Mouse (Mus musculus): ENCODE data around the gene Spcs3.

Gene Spcs3

DNA sequence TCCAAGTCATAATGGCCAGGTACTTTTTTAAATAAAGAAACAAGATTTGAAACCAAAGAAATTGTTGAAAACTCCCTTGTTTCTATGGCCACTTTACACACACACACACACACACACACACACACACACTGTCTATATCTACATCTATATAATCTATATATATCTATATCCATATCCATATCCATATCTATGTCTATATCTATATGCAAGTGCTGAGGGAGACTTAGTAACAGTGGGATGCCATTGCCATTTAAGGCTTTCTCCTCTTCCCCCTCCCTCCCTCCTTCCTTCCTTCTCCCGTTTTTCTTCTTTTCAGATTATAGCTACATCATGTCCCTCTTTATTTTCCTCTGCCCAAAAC lies 21.7 kb downstream of the Spcs3 start:
- DNase-seq (ENCODE audit: low spot score), result no peak

DNA sequence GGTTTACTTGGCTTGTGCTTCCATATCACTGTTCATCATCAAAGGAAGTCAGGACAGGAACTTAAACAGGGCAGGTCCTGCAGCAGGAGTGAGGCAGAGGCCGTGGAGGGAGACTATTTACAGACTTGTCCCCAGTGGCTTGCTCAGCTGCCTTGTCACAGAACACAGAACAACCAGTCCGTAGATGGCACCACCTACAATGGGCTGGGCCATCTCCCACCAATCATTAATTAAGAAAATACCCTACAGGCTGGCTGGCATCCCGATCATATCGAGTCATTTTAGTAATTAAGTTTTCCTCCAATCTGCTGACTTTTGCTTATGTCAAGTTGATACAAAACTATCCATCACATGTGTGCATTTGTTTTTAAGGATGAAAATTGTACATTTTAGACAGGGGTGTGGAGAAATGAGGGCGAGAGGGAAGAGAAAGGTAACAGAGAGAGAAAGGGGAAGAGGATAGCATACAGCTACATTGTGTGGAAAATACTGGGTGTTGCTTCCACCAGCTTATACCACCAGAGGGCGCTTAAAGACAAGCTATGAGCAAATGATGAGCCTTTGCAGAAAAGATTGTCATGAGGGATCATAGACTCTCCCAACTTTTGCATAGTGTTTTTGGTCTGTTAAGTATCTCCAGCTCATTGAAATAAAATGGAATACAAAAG lies 22.2 kb downstream of the Spcs3 start:
- peak; percentile 15 for DNase-seq (ENCODE audit: low spot score)

DNA sequence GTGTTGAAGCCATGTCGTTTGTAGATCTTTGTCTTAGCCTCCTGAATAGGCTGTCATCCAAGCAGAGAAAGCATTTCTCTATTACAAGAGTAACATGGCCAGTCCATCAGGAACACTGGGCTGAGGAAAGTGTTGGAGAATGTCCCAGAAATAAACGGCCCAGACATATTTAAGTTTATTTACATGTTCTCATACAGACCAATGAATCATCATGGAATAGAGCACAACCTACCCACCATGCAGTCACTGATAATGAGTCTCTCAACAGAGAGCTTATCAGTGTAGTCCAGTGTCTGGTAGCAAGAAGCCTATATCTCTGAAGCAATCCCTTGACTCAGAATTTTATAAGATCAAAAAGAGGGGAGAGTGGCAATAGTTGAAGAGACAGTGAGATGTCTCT lies 24.7 kb downstream of the Spcs3 start:
- DNase-seq (ENCODE audit: low spot score), result no peak

DNA sequence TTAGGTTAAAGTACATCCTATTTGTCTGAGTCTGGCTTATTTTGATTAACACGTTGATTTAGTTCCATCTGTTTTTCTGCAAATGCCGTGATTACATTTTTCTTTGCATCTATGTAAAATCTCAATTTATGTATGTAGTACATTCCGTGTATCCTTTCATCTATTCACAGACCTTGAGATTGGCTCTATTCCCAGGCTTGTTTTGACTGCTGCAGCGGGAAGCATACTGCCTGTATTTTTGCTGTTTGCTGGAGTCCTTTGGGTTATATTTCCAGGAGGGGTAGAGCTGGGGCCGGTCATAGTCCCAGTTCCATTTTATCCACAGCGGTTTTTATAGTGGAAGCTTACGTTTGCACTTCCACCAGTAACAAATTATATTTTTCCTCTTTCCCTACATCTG lies 26.7 kb downstream of the Spcs3 start:
- no peak for DNase-seq (ENCODE audit: low spot score)

DNA sequence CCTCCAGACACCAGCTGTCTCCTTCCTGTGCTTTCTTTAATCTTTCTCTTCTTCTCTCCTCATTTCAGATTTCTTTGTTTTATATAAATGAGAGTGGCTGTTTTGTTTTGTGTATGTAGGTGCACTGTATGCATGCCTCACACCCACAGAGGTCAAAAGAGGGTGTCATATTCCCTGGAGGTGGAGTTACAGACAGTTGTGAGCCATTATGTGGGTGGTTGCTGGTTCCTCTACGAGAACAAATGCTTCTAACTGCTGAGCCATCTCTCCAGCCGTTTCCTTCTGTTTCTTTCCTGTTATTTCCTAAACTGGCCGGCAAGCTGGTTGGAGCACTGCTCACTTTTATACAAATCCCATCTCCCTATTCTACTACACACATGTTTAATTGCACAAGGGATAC lies 35.9 kb downstream of the Spcs3 start:
- no peak for DNase-seq (ENCODE audit: low spot score)

DNA sequence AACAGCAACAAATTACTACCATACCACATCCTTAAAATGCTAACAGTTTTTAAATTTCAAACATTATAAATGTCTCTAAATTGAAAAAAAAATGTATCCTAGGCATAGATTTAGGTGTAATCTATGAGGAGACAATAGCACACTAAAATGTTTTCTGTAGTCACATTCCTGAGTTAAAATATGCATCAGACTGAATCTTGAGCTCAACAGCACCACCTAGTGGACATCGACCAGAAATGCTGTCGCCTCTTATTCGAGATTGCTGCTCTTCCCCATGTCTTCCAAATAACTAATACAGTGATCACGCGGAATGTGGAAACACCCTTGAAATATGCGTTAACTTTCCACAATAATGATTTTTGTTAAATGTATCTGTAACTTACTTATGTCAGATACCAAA lies 36.7 kb downstream of the Spcs3 start:
- DNase-seq (ENCODE audit: low spot score), result no peak

DNA sequence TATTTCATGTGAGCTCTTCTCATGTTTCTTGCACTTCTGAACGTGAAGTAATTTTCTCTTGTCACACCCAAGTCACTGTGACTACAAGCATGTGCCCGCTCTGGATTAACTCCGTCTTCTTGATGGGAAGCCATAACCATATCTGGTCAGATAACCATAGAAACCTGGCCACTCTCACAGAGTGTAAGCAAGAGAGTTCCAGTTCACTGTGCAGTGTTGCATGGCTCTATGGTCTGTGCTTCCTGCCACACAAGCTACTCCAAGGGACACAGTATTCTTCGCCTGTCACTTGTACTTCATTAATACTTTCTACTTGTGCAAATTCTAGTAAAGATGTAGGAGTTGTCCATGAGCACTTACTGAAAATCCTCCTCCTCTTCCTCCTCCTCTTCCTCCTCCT lies 37.9 kb downstream of the Spcs3 start:
- no peak for DNase-seq (ENCODE audit: low spot score)

DNA sequence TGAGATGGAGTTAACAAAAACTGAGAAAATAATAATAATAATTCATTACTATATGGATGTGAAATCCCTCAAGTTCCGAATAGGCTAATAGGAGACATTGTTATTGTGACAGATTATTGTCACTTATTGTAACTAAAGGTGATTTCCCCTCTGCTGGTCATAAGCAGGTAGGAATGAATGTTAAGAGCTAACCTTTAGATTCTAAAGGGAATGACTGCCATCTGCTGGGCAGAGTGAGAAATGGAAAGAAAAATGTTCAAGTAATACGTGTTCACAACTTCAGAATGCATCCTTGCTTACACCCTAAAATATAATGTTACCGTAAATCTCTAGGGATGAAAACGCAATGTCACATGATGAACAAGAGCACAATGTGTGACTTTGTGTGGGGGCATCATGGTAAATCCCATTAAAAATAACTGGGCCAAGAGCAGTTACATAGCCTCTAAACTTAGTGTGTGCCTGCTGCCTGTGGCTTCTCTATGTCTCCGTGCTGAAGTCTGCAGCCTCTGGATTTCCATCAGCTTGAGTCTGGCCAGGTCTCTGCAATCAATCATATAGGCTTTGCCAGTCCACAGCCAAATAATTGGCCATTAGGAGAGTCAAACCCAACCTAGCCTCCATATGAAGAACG lies 38.6 kb downstream of the Spcs3 start:
- no peak for DNase-seq (ENCODE audit: low spot score)

DNA sequence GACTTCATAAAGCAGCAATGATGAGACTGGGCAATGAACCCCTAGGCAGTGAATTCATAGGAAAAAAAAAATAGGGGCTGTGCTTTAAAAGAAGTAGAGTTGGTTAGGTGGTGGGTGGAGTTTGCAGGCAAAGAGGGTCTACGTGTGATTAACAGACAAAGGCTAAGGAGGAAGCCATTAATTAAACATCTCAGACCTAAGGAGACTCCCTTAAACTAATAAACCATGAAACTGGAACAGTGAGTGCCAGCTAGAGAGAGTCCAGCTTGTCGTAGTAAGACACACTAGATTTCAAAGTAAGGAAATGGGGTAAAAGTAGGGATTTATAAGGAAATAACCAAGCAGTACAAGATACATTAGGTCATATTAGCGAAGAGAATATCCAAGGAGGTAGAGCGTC lies 41.4 kb downstream of the Spcs3 start:
- no peak for DNase-seq (ENCODE audit: low spot score)

DNA sequence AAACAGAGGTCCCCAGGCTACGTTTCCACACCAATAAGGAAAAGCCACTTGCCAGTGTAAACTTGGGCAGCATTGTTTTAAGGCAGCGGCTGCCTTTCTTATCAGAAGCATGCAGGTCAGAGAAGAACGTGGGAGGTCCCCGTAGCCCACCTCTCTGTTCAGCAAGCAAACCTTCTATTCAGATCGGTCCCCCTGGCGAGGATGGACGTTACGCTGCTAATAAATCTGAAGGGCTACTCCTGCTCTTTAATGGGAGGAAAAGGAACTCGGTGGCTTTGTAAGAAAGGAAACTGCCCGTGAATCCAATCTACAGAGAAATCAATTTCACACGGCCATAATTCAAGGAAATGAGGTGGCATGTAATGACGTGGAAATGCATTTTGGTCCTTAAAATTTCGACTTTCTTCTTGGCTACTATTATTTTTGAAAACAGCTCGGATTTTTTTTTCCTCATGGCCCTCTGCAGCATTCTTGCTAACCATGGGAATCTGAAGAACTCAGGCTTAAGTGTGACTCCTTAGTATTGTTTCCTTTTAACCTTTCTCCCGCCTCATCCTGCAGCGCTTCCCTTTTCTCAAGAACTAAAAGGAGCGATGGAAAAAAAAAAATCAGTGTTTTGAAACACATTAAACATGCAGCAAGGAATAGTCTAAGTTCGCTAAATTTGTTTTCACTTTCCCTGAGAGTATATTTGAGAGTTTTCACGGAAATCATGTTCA lies 43.1 kb downstream of the Spcs3 start:
- DNase-seq (ENCODE audit: low spot score), result no peak
